Mouse (Mus musculus): ENCODE measurements around the gene Polr3c.
"Not testable (repeated sequence)": the region's sequence is repeated elsewhere in the genome, so short reads cannot be mapped to it uniquely, and the experiment has no call there.

Gene Polr3c

DNA sequence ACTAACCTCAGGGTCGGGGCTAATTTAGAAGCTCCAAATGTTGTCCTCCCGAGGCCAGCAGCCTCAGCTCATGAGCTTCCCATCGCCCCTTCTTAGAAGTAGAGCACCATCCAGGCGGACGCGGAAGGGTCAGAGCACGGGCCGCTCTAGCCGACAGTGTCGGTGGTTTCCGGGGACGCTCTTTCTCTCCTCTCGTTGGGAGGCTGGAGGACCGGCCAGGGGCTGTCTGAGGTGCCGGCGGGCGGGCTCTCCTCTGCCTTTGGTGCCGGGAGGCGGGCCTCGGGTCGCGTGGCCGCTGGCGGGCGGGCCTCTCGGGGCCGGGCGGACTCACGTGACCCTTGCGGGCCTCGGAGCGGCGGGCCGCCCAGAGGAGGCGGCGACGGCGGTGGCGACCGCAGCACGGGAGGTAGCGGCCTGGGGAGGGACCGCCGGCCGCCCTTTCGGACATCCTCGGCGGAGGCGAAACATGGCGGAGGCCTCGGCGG, at the start of gene Polr3c, which contains the start of gene Rnf115:
Gene Polr3c, minus strand, starts transcription at position 286 of the 485 bp plus-strand sequence.
Gene Rnf115, plus strand, starts transcription at position 322 of the 485 bp plus-strand sequence.
- in situ Hi-C loops (cut with MseI, MboI): no loop called here

DNA sequence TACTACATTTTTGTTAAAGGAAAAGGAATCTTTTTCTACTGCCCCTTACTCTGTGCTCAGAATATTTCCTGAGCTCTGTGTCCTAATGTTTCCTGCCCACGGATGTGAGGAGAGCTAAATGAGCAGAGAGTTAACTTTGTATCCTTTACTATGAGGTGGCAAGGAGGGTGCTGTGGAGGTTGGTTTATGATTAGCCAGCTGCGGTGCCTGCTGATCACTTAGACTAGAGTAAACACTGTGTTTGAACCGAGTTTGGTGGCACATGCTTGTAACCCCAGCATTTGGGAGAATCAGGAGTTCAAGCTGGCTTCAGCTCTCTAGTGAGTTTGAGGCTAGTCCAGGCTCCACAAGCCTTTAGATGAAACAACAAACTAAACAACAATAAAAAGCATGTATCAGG, 49.7 kb upstream of the Polr3c start:
- in situ Hi-C loops (cut with MseI, MboI): no loop called here

DNA sequence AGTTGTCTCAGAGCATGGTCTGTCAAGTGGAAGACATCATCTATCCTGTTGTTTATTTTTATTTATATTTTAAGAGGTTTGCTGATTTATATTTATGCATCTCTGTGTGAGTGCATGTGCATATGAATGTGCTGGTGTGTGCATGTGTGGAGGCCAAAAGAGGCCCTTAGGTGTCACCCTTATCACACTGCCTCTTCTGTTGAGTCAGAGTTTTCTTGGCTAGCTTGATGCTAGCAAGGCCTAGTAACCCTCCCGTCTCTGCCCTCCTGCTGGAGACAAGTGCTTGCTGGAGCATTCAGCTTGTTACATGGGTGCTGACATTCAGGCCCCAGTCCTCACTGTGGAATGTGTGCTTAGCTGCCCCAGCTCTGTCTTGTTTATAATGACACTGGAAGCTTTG, 45.5 kb upstream of the Polr3c start:
- in situ Hi-C loops (cut with MseI, MboI): no loop called here

DNA sequence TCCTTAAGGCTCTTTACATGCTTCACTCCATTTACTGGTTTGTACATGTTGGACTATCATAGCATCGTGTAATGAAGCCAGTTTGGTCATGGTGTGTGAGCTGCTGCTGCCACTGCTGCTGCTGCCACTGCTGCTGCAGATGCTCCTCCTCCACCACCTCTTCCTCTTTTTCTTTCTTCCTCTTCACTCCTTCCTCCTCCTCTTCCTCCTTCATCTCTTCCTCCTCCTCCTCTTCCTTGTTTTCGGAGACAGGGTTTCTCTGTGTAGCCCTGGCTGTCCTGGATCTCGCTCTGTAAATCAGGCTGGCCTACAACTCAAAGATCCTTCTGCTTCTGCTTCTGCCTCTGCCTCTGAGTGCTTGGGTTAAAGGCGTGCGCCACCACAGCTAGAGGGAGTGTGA, 42.5 kb upstream of the Polr3c start:
- in situ Hi-C loops (cut with MseI, MboI): no loop called here

DNA sequence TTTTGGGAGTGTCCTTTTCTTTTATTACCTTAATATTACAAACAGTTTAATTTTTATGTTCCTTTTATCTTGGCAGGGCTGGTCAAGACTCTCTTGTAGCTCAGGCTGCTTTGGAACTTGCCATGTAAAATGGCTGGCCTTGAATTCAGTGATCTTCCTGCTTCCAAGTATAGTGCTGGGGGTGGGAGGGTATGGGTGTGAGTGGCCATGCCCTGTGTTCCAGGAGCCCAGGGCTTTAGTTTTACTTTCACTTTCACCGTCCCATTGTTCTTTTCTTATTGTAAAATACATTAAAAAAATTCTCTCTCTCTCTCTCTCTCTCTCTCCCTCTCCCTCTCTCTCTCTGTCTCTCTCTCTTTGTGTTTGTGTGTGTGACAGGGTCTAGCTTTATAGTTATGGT, 37.1 kb upstream of the Polr3c start:
- in situ Hi-C loops (cut with MseI, MboI): no loop called here

DNA sequence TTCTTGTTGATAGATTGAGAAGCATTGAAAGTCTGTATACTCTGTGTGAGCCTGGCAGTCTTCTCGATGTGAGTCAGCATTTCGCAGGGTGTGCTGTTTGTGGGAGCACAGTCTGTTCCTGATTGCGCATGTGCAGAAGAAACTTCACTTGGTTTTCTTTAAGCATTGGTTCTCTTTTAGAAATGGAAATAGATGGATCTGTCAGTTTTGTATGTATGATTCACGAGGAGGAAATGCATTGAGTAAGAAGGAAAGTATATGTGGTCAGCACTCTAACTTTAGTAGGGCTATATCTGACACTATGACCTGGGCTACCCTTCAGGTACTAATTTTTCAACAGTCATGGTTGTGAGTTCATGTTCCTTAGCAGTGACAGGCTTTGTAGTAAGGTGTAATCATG, 32.3 kb upstream of the Polr3c start:
- in situ Hi-C loops (cut with MseI, MboI): no loop called here

DNA sequence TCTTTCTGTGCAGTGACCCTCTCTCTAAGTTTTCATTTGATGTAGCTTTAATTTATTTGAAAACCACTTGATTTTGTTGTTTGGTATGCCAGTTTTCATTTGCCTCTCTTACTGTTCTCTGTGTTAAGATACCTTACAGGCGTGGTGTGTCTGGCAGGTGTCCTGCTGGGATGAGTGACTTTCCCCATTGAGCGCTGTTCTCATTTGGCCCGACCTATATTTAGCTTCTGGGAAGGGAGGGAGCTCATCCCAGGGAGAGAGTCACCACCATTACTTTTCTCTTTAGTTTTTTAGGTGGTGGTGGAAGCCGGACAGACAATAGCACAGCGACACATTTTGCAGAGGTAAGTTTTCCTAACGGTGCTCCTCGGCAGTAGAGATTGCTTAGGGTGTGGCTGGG, 30.3 kb upstream of the Polr3c start:
- in situ Hi-C loops (cut with MseI, MboI): no loop called here

DNA sequence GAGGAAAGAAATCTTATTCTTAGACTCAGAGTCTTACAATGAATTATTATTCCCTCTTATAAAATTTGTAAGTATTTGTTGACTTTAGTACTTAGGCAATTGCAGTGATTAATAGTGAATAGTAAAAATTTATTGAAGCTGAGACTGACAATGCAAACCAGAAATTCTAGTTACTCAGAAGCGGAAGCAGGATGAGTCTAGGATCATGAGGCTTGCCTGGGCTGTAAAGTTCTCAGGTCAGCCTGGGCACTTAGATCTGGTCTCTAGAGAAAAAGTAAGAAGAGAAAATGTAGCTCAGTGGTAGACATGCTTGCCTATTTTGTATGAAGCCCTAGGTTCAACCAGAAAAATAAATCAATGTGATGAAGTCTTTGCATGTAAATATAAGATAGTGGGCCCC, 28.5 kb upstream of the Polr3c start:
- in situ Hi-C loops (cut with MseI, MboI): no loop called here

DNA sequence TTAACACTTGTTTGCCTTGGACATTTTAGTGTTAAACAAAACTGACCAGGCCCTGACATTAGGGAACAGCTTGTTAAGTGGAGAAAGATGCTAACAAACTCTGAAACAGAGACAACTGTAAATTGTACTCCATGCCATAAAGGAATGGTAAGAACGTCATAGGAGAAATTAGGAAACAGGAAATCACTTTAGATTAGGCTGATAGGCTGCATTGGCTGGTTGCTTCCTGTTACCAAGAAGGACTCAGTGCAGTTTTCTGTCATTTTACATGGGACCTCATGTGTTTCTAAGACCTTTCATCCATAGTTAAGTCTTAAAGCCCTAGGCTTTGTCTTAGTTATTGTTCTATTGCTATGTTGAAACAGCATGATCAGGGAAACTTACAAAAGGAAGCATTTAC, 19.4 kb upstream of the Polr3c start:
- in situ Hi-C loops (cut with MseI, MboI): no loop called here

DNA sequence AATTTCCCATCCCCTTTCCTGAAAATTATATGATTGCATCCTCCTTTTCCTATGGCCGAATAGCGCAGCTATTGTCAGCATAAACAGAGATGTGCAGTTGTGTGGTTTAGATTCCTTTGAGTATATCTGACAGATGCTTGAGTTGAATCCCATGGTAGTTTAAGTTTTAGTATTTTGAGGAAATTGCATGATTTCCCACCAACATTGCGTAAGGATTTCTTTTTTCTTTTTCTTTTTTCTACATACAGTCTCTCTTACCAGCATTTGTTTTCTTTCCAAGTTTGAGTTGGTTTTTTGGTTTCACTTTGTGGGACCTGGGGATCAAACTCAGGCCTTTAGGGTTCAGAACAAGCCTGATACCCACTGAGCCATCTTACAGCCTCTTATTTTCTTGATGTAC, 16.9 kb upstream of the Polr3c start:
- in situ Hi-C loops (cut with MseI, MboI): no loop called here

DNA sequence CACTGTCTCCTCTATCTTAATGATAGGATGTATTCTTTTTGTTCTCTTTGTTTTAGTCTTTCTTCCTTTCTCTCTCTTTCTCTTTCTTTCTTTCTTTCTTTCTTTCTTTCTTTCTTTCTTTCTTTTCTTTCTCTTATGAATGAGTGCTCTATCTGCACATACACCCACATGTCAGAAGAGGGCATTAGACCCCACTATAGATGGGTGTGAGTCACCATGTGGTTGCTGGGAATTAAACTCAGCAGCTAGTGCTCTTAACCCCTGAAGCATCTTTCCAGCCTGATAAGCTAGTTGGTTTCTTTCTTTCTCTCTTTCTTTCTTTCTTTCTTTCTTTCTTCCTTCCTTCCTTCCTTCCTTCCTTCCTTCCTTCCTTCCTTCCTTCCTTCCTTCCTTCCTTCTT, 12.9 kb upstream of the Polr3c start:
- in situ Hi-C loops (cut with MseI, MboI): not testable (repeated sequence)

DNA sequence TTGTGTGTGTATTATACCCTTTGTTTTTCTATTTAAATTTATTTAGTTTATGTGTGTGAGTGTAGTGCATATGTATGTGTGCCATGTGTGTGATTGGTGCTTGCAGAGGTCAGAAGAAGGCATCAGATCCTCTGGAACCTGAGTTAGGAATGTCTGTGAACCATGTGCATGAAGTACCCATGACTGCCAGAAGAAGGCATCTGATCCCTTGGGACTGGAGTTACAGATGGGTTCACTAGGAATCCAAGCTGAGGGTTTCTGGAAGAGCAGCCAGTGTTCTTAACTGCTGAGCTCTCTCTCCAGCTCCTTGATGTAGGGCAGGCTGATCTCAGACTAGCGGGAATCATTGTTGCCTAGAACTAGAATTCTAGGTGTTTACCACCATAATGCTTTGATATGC, 10.6 kb upstream of the Polr3c start:
- in situ Hi-C loops (cut with MseI, MboI): no loop called here

DNA sequence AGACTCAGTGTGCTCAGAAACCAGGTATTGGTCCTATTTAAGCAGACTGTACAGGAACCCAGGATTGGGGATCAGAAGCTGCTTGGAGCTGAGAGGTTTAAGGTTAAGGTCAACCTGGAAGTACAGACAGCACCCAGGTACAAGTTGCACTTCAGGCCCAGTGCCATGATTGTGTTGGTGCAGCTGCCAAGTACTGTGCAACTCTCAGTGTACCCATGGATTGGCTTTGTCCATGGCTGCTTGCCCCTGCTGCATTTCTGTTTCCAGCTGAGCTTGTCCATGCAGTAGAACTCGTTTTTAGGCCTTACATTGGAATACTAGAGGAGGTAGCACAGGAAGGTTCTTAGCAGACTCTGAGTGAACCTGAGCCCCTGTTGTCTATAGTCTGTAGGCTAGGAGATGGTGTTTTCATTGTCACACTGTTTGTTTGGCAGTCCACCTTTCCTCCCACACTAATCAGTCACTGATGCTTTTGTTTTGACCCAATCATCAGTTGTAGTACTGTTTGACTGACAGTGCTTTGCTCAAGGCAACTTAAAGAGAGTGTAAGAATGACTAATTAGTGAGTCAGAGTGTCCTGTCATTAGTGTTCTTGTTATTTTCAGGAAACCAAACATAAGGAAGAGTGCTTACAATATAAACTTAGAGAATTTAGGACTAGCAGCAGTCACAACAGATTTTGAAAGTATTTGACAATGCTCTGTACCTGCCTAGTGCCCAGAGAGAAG, 9.7 kb upstream of the Polr3c start:
- in situ Hi-C loops (cut with MseI, MboI): no loop called here

DNA sequence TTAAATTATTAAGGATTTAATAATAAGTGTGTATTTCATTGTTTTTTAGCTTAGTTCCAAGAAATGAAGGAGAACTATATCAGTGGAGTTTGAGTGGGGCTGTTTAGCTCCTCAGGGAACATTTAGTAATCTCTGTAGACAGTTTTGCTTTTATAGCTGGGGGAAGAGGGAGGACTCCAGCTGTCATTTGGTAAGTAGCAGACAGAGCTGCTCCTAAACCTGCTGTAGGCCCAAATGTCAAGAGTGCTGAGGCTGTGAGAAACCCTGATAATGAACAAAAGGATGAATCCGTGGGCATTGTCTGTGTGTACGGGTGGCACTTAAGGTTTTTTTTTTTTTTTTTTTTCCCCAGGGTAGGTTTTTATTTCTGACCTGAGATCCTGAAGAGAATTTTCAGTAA, 7.8 kb upstream of the Polr3c start:
- in situ Hi-C loops (cut with MseI, MboI): no loop called here

DNA sequence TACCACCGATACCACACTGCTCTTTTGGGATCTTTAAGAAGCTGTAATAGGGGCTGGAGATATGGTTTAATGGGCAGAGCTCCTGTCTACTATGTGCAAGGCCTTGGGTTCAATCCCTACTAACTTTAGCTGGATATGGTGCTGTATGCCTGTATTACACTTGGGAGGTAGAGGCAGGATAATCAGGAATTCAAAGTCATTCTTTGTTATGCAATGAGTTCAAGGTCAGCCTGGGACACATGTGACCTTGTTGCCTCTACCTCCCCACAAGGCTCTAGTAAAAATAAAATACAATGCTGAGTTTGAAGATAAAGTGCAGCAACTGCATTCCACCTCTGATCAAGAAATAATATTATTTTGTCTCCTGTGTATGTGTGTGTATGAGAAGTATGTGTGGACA, 6.6 kb upstream of the Polr3c start:
- in situ Hi-C loops (cut with MseI, MboI): no loop called here

DNA sequence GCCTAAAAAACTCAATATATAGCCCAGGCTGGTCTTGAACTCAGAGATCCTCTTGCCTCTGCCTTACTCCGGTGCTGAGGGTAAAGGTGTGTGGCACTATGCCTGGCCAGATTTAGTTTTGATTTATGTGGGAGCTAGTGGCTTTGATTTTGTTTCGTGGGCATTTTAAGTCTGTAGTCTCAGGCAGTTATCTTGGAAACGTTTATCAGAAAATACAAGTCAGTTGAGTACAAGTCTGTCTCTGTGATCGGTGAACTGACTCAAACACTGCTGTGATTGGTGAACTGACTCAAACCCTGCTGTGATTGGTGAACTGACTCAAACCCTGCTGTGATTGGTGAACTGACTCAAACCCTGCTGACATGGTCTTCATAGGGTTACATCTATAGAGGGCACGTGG, 3.4 kb upstream of the Polr3c start:
- in situ Hi-C loops (cut with MseI, MboI): no loop called here

DNA sequence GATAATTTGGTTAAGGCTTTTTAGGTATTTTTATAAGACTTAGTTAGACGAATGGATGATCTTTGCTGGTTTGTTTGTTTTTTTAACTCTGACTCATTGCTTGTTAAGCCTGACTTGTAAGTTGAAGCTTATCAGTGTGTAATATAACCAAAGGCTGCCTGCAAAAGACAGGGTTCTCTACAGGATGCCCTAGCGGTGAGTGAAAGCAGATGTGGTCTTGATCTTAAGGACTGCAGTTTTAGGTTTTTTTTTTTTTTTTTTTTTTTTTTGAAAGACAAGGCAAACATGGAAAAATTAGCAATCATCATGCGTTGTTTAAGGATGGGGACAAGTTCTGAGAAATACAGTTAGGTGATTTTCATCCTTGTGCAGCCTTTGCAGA, 2.0 kb upstream of the Polr3c start:
- in situ Hi-C loops (cut with MseI, MboI): no loop called here

DNA sequence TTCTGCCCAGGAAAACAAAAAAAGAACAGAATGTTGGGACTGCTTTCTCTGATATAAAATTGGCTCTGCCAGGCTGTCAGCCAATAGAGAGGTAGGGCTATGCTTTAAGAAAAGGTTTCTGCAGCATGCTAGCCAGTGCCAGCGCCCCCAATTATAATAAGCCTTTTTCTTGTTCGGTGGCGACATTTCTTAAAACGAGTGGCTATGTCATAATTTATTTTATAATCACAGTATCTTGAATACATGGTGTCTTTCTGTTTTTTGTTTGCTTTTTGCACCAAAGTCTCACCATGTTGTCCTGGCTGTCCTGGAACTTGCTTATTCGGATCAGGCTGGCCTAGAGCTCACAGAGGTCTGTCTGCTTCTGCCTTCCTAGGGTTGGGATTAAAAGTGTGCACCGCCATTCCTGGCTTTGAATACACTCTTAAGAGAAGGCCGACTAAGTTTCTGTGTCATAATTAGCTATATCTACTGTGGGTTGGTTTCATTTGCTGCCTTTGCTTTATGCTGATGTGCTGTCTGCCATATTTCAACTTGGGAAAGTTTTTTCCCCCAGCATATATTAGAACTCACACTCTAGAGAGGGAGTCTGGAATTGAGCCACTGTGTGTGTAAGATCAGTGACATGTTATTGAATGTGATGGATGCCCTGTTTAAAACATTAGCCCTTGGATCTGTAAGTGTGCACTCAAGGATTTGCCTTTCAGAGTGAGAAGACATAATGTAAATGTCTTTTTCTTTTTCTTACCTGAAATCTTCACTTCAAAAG, 1.4 kb upstream of the Polr3c start:
- in situ Hi-C loops (cut with MseI, MboI): no loop called here

DNA sequence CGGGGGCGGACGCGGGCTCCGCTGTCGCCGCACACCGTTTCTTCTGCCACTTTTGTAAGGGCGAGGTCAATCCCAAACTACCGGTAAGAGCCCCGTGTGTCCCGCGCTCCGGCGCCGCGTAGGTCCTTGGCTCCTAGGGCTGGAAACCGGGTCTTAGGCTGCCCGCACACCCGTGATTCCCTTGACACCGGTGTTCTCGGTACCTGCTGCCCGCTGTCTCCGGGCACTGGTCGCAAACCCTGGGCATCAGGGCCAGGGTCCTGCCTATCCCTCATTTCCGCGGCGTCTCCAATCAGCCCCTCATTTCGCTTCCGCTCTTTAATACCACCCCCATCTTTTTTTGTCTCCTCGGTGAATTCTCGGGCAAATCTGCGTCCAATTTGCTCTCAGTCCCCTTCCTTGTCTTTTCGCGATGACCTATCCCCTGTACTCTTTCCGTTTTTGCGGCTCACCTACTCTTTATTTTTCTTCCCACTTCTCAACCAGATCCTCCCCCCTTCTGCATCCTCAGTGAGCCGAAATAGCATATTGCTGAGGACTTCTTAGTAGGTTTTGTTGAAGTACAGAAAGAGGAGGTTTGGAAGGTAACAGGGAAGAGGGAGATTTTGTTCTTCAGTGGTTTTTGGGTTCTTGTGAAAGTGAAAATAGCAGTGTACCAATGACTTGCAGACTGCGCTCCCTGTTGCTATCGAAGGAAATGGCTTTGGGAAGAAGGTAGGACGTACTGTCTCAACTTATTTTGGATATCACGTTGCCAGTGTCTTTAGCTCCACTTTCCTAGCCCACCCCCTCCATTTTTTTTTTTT, 603 bp upstream of the Polr3c start:
- in situ Hi-C loops (cut with MseI, MboI): no loop called here

DNA sequence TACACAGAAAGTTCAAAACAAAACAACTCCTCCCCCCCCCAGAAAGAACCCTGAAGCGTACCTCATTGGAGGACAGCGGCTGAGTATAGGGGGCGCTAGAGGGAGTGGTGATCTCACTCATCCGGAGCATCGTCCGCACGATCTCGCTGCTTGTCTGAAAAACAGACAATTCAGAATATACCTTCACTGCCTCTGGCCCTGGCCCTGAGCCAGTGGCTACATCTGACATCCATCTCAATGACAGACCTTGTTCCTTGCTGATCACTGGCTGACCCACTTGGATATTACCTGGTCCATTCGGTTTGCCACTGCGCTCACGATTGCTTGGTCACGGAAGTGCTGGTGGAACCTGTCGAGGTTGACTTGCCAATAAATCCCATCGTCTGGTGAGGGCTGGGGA, 8.3 kb downstream of the Polr3c start:
- in situ Hi-C loops (cut with MseI, MboI): no loop called here

DNA sequence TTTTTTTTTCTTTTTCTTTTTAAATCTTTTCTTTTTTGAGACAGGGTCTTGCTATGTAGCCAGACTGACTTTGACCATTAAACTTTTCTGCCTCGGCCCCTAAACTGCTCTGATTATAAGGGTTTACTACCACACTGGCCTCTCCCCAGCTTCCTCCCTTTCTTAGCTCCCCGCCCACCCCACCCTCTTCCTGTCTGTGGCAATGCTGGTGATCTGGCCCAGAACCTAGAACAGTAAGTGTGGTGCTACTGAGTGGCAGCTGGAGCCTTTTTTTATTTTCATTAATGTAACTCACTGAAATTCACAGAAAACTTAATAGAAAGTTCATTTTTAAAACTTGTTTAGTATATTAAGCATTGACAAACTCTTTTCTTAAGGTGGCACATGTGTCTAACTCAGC, 11.6 kb downstream of the Polr3c start:
- in situ Hi-C loops (cut with MseI, MboI): no loop called here

DNA sequence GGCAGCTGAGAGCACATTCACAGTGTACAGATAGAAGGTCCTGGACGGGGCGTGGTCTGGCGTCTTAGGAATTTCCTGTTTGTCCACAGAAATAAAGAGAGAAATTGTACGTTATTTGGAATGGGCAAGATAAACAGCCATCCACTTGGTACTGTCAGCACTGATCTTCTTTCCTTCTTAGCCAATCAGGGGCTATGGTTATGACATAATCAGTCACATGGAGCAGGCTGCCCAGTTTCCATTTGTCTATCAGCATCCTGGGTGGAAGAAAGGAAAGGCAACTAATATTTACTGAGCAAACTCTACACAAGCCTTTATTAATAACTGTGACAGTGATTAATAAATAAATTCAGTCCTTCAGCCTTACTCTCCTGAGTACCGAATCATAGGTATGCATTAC, 13.1 kb downstream of the Polr3c start:
- in situ Hi-C loops (cut with MseI, MboI): no loop called here
